Mouse (Mus musculus) G1E (cell line): Measurements from ENCODE around the gene Ppan. TPM values are rescaled to one million over a fixed set of nuclear protein-coding genes. Genes with fewer than 3 reads are reported as not detected.

Experiments used
- ATAC-seq: 2 replicates; pipeline ENCODE4 v1.8.0; 2016; ENCODE audit warnings: mild to moderate bottlenecking; ENCODE audit not compliant: insufficient number of reproducible peaks, poor library complexity, low FRiP score, severe bottlenecking; ENCODE audit errors: extremely low read depth
- DNase-seq: peaks from one replicate; pipeline ENCODE4 v3.0.0; 2012; ENCODE audit warnings: low spot score
- H3K27me3 ChIP-seq: 2 replicates; pipeline ENCODE4 v1.6.1; 2012; ENCODE audit warnings: mild to moderate bottlenecking, low read length, inconsistent platforms; ENCODE audit not compliant: insufficient read depth
- H3K36me3 ChIP-seq: replicated peaks from 2 replicates; pipeline ENCODE3; 2012; ENCODE audit warnings: mild to moderate bottlenecking, inconsistent platforms
- H3K4me1 ChIP-seq: 2 replicates; pipeline ENCODE4 v1.6.1; 2012; ENCODE audit warnings: low read depth, low read length, inconsistent platforms, mixed read lengths; ENCODE audit not compliant: insufficient read depth
- H3K4me3 ChIP-seq: 2 replicates; pipeline ENCODE4 v1.5.1; 2012; ENCODE audit warnings: low read depth, mild to moderate bottlenecking, inconsistent platforms, low read length, moderate library complexity, mixed read lengths
- H3K9me3 ChIP-seq: replicated peaks from 2 replicates; pipeline ENCODE4 v1.6.1; 2012; ENCODE audit warnings: inconsistent platforms
- CTCF ChIP-seq: IDR thresholded peaks from 2 replicates; pipeline ENCODE4 v1.5.1; 2012; ENCODE audit warnings: low read depth, low read length, inconsistent platforms, mixed read lengths
- GATA1 ChIP-seq: IDR thresholded peaks from 2 replicates; pipeline ENCODE4 v1.6.1; 2012; ENCODE audit warnings: borderline replicate concordance, low read length, inconsistent platforms, mixed read lengths
- GATA2 ChIP-seq: IDR thresholded peaks from 2 replicates; pipeline ENCODE4 v1.6.1; 2012; ENCODE audit warnings: low read depth, low read length, inconsistent platforms, borderline replicate concordance
- POLR2AphosphoS5 ChIP-seq: IDR thresholded peaks from 2 replicates; pipeline ENCODE4 v1.6.1; 2012; ENCODE audit warnings: low read depth, low read length, inconsistent platforms; ENCODE audit not compliant: insufficient replicate concordance
- TAL1 ChIP-seq: conservative IDR thresholded peaks from 2 replicates; pipeline ENCODE4 v1.6.1; 2012; ENCODE audit warnings: low read depth, low read length, inconsistent platforms, mixed read lengths
- polyA plus RNA-seq: library from polyadenylated mRNA; stranded (reverse); fragments of >175 nt; gene quantifications from 2 replicates; pipeline ENCODE4 v1.2.3, GENCODE M21; 2012
- total RNA-seq, 2 experiments: library from RNA; stranded (forward) in 1 of 2; stranded (reverse) in 1 of 2; fragments of 200-1000 nt in 1 of 2; fragments of >200 nt in 1 of 2; fragmentation: Nextera tagmentation in 1 of 2; gene quantifications; 2 replicates each; pipeline ENCODE4 v1.2.3; 2014 to 2017

Ppan gene
- total and polyA plus RNA-seq, 3 experiments, result 47.7 to 297 (median 66.9) TPM

DNA sequence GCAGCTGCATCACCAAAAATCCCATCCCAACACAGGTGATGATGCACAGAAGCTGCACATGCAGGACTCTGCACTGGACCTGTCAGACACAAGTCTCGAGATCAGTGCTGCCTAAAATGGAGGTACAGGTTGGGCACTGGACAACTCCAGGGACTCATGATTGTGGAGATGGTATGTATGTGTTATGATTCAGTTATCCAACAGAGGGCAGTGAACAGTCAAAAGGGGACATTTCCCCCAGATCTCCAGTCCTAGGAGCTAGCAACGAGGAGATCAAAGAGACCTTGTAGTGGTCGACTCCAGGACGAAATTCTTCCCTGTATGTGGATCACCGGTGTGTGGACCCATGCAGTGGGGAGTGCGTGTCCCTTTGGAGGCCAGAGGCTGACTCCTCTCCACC, 28.0 kb upstream of the Ppan start:
- no peak for DNase-seq
- Histone ChIP-seq H3K4me3 (no peak overlapping the region), H3K4me1 (no peaks in the 10 kb centered on the region), H3K36me3 (no peaks in the 10 kb centered on the region), H3K9me3 (no peaks in the 10 kb centered on the region), H3K27me3 (no peaks in the 10 kb centered on the region; the same call in 1 of the 2 replicates)
- no peak for ATAC-seq
- TF ChIP-seq GATA2, result no peak
- TF ChIP-seq POLR2AphosphoS5, result no peak
- no peak for TF ChIP-seq CTCF
- TF ChIP-seq GATA1, result no peak
- no peak for TF ChIP-seq TAL1

DNA sequence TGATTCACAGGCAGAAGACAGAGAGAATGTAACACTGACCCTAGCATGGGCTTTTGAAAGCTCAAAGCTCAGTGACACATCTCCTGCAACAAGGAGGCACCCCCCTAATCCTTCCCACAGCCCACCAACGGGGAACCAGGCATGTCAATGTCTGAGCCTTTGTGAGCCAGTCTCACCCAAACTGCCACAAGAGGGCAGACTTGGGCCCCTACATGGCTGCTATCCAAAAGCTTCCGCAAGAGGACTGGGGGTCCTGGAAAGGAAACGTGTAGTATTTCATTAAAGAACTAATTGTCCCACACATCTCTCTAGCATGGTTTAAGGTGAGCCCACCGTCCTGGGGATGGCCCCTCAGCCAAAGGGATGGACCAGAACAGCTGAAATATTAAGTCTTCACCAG, 26.2 kb upstream of the Ppan start:
- ATAC-seq (no peak), DNase-seq (no peak)
- TF ChIP-seq GATA2 (no peak), TAL1 (no peak), GATA1 (no peak), POLR2AphosphoS5 (no peak), CTCF (no peak)
- no peaks in the 10 kb centered on the region for H3K36me3 ChIP-seq
- H3K9me3 ChIP-seq, result no peaks in the 10 kb centered on the region
- H3K27me3 ChIP-seq, result no peaks in the 10 kb centered on the region; the same call in 1 of the 2 replicates
- no peak overlapping the region for H3K4me3 ChIP-seq
- H3K4me1 ChIP-seq, result no peaks in the 10 kb centered on the region

DNA sequence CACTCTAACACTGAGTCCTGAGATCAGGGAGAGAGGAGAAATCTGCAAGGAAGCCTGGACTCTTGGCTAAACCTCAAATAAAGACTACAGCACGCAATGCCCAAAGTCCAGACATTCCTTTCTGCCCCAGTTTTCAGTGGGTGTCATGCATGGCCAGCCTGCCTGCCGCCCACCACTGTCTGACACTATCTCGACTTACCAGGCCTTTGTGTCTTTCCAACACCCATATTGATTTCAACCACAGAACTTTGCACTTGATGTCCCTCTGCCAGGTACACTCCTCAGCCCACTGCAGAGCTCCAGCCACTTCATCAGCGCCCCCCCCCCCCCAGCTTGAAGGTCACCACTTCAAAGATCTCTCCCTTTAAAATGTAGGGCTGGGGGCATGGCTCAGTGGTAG, 25.8 kb upstream of the Ppan start:
- H3K36me3 ChIP-seq, result no peaks in the 10 kb centered on the region
- no peaks in the 10 kb centered on the region; the same call in 1 of the 2 replicates for H3K27me3 ChIP-seq
- H3K9me3 ChIP-seq, result no peaks in the 10 kb centered on the region
- no peak for DNase-seq
- no peaks in the 10 kb centered on the region for H3K4me1 ChIP-seq
- no peak overlapping the region for H3K4me3 ChIP-seq
- ATAC-seq, result no peak
- no peak for TF ChIP-seq GATA2
- no peak for TF ChIP-seq TAL1
- no peak for TF ChIP-seq GATA1
- TF ChIP-seq CTCF, result no peak
- TF ChIP-seq POLR2AphosphoS5, result no peak

DNA sequence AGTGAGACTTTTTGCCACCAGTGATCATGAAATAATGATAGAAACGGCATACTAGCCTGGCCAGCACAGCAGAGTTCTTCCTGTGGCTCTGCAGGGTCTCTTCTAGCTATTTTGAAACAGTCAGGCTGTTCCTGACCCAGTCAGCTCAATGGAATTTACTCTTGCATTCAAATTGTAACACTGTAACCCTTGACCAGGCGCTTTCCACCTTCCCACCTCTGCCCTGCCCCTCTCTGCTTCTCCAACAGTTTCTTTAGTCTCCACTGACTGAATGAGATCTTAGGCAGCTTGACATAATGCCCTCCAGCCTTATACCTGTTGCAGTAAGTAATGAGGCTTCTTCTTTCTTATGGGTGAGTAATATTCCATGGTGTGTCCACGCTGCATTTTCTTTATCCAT, 21.1 kb upstream of the Ppan start:
- Histone ChIP-seq H3K4me3 (no peak overlapping the region), H3K27me3 (peaks cover 13% of the 10 kb centered on the region), H3K4me1 (no peaks in the 10 kb centered on the region), H3K36me3 (no peaks in the 10 kb centered on the region), H3K9me3 (no peaks in the 10 kb centered on the region)
- DNase-seq (no peak), ATAC-seq (no peak)
- no peak for TF ChIP-seq GATA1
- no peak for TF ChIP-seq CTCF
- no peak for TF ChIP-seq POLR2AphosphoS5
- TF ChIP-seq TAL1, result no peak
- TF ChIP-seq GATA2, result no peak

DNA sequence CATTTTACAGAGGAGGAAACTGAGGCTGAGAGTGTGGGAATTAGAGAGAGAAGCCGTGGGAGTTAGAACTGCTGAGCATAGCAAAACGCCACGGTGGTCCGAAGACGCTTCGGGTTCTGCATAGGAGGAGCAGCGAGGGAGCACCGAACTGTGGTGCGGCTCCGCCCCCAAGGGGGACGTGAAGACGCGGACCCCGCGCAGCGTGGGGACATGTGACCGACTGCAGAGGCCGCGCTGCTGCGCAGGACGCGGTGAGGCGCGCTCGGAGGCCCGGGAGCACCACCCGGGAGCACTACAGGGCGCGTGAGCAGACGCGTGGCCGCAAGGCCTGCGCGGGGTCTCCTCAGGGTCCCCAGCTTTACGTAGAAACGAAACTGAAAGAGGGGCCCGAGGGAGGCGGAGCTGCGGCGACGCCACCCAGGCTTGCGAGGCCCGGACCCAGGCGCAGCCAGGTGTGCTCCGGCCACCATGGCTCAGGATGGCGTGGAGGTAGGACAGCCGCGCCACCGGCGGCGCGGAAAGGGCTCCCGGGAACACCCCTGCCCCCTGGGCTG, 19.4 kb upstream of the Ppan start, which contains the start of gene A230050P20Rik:
TSS of gene A230050P20Rik (plus strand) at position 195 of the 554 bp plus-strand sequence.
- ATAC-seq (no peak), DNase-seq (no peak)
- TF ChIP-seq GATA2, result no peak
- TF ChIP-seq TAL1, result no peak
- TF ChIP-seq POLR2AphosphoS5, result no peak
- no peak for TF ChIP-seq CTCF
- no peak for TF ChIP-seq GATA1

DNA sequence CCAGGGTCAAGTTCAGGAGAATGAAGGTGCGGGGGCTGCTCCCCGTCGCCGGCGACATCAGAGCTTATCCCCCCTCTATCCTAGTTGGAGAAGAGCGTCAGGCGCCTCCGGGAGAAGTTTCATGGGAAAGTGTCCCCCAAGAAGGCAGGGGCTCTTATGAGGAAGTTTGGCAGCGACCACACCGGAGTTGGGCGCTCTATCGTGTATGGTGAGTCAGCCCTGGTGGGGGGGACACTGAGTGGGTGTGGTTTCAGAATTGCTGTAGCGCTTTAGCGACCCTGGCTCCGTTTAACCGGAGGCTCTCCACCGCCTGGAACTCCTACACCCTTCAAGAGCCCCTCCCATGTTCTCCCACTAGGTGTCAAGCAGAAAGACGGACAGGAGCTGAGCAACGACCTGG, 18.7 kb upstream of the Ppan start:
- TF ChIP-seq GATA1, result no peak
- TF ChIP-seq POLR2AphosphoS5, result no peak
- no peak for TF ChIP-seq CTCF
- no peak for TF ChIP-seq GATA2
- no peak for TF ChIP-seq TAL1
- Histone ChIP-seq H3K27me3 (peaks cover 20% of the 10 kb centered on the region), H3K36me3 (no peaks in the 10 kb centered on the region), H3K9me3 (no peaks in the 10 kb centered on the region), H3K4me1 (no peaks in the 10 kb centered on the region), H3K4me3 (no peak overlapping the region)
- ATAC-seq (no peak), DNase-seq (no peak)

More for the DNA sequence above, 19.4 kb upstream of the Ppan start, which contains the start of gene A230050P20Rik:
- no peaks in the 10 kb centered on the region for H3K9me3 ChIP-seq
- H3K4me1 ChIP-seq, result no peaks in the 10 kb centered on the region
- peaks cover 20% of the 10 kb centered on the region for H3K27me3 ChIP-seq
- H3K36me3 ChIP-seq, result no peaks in the 10 kb centered on the region
- H3K4me3 ChIP-seq, result no peak within 1 kb of the TSS
